Mouse (Mus musculus) E14TG2a.4 (cell line): ENCODE data around the gene Fmc1.
"Not testable (repeated sequence)": the region's sequence is repeated elsewhere in the genome, so short reads cannot be mapped to it uniquely, and the experiment has no call there.

Source experiments
- H3K27me3 ChIP-seq: 2 replicates; pipeline ENCODE4 v1.6.1; 2014; ENCODE audit warnings: low read length, control low read depth; ENCODE audit not compliant: insufficient read depth
- H3K36me3 ChIP-seq: 2 replicates; pipeline ENCODE4 v1.6.1; 2014; ENCODE audit warnings: low read length, control low read depth; ENCODE audit not compliant: insufficient read depth
- H3K4me1 ChIP-seq: replicated peaks from 2 replicates; pipeline ENCODE4 v1.6.1; 2014; ENCODE audit warnings: low read depth, low read length, control low read depth
- H3K4me3 ChIP-seq: replicated peaks from 2 replicates; pipeline ENCODE4 v1.5.1; 2014; ENCODE audit warnings: mild to moderate bottlenecking, low read length
- H3K9me3 ChIP-seq: 2 replicates; pipeline ENCODE4 v1.6.1; 2014; ENCODE audit warnings: low read length, control low read depth
- CTCF ChIP-seq: conservative IDR thresholded peaks from 2 replicates; pipeline ENCODE4 v1.5.1; 2014; ENCODE audit warnings: low read length
- NANOG ChIP-seq: IDR thresholded peaks from 2 replicates; pipeline ENCODE4 v1.6.1; 2014; ENCODE audit warnings: borderline replicate concordance, low read length, mixed read lengths
- POU5F1 ChIP-seq: IDR thresholded peaks from 2 replicates; pipeline ENCODE4 v1.6.1; 2014; ENCODE audit warnings: low read length, borderline replicate concordance

Fmc1 gene

GRCm38 (mm10) chr6:38532500-38533420 is 542 bp upstream of the Fmc1 start:
- Histone ChIP-seq H3K4me1 (peaks cover 20% of the 10 kb centered on the region), H3K27me3 (no peaks in the 10 kb centered on the region), H3K36me3 (no peaks in the 10 kb centered on the region), H3K9me3 (no peaks in the 10 kb centered on the region), H3K4me3 (peak overlapping the region; percentile 95)
- TF ChIP-seq POU5F1 (no peak), NANOG (no peak), CTCF (no peak)

GRCm38 (mm10) chr6:38534640-38535365 is 1.5 kb downstream of the Fmc1 start:
- TF ChIP-seq POU5F1 (no peak), CTCF (peak; percentile 72), NANOG (no peak)
- H3K9me3 ChIP-seq, result no peaks in the 10 kb centered on the region
- peaks cover 12% of the 10 kb centered on the region for H3K36me3 ChIP-seq
- H3K27me3 ChIP-seq, result no peaks in the 10 kb centered on the region
- peaks cover 20% of the 10 kb centered on the region for H3K4me1 ChIP-seq
- H3K4me3 ChIP-seq, result peak overlapping the region; percentile 95

GRCm38 (mm10) chr6:38535366-38535690 is 2.0 kb downstream of the Fmc1 start:
- H3K36me3 ChIP-seq, result peaks cover 15% of the 10 kb centered on the region
- H3K27me3 ChIP-seq, result no peaks in the 10 kb centered on the region
- H3K4me3 ChIP-seq, result peak overlapping the region; percentile 95
- H3K9me3 ChIP-seq, result no peaks in the 10 kb centered on the region
- H3K4me1 ChIP-seq, result peaks cover 20% of the 10 kb centered on the region
- TF ChIP-seq NANOG, result no peak
- TF ChIP-seq CTCF, result no peak
- TF ChIP-seq POU5F1, result no peak

GRCm38 (mm10) chr6:38535788-38536187 is 2.5 kb downstream of the Fmc1 start:
- Histone ChIP-seq H3K27me3 (no peaks in the 10 kb centered on the region), H3K36me3 (peaks cover 15% of the 10 kb centered on the region), H3K9me3 (no peaks in the 10 kb centered on the region), H3K4me1 (peaks cover 20% of the 10 kb centered on the region), H3K4me3 (peak overlapping the region; percentile 95)
- TF ChIP-seq CTCF (no peak), POU5F1 (no peak), NANOG (no peak)

- not testable (repeated sequence) for H3K4me1 ChIP-seq, H3K9me3 ChIP-seq, H3K4me3 ChIP-seq, H3K36me3 ChIP-seq, H3K27me3 ChIP-seq
Observed at GRCm38 (mm10) chr6:38544141-38544540, 10.8 kb downstream of the Fmc1 start.

GRCm38 (mm10) chr6:38547005-38547404 is 13.7 kb downstream of the Fmc1 start:
- H3K4me1 ChIP-seq, result peaks cover 16% of the 10 kb centered on the region
- H3K27me3 ChIP-seq, H3K4me3 ChIP-seq, H3K9me3 ChIP-seq, H3K36me3 ChIP-seq: not testable (repeated sequence)

GRCm38 (mm10) chr6:38547707-38548106 is 14.4 kb downstream of the Fmc1 start:
- Histone ChIP-seq H3K4me3 (no peak overlapping the region), H3K4me1 (peaks cover 16% of the 10 kb centered on the region), H3K36me3 (no peaks in the 10 kb centered on the region), H3K9me3 (no peaks in the 10 kb centered on the region), H3K27me3 (no peaks in the 10 kb centered on the region)
- TF ChIP-seq NANOG (no peak), CTCF (no peak), POU5F1 (no peak)

- H3K4me1 ChIP-seq, result peaks cover 23% of the 10 kb centered on the region
- not testable (repeated sequence) for H3K27me3 ChIP-seq, H3K4me3 ChIP-seq, H3K9me3 ChIP-seq, H3K36me3 ChIP-seq
Observed at GRCm38 (mm10) chr6:38548595-38548994, 15.3 kb downstream of the Fmc1 start.

- peak overlapping the region; percentile 92 for H3K4me3 ChIP-seq
- H3K36me3 ChIP-seq, result peaks cover 11% of the 10 kb centered on the region
- H3K9me3 ChIP-seq, H3K27me3 ChIP-seq: not testable (repeated sequence)
- H3K4me1 ChIP-seq, result peaks cover 35% of the 10 kb centered on the region
Observed at GRCm38 (mm10) chr6:38549840-38550239, 16.5 kb downstream of the Fmc1 start.
